Comparison of ENCODE assay signal across 15 mouse cellular contexts in genomic region chr9:95493393-95493792, GRCm38 (mm10). TPM values are rescaled to one million over a fixed set of nuclear protein-coding genes. Genes with fewer than 3 reads are reported as not detected.
DNase-seq lines count a peak whose midpoint lies in the region; ATAC-seq and TF ChIP-seq lines count a peak whose summit lies in the region.
"Had no signal": no experiment of that assay in that cellular context is flagged by ENCODE, and none has a peak within 500 bp of the region (broad histone marks: within the 10 kb centered on the region; RNA-seq: fewer than 3 reads in every experiment).

No protein-coding gene starts in this region.

- no peak for ATAC-seq in forebrain, embryonic 14.5 days
- ATAC-seq in forebrain, embryonic 12.5 days (ENCODE audit: low FRiP score), result no peak

- peaks cover 38% of the 10 kb centered on the region for H3K36me3 ChIP-seq in forebrain, embryonic 14.5 days (ENCODE audit: control insufficient read depth, insufficient read depth, low read length)
- H3K36me3 ChIP-seq in forebrain, embryonic 12.5 days (replicated peaks), result peaks cover 35% of the 10 kb centered on the region

- no peaks in the 10 kb centered on the region for H3K4me1 ChIP-seq in forebrain, embryonic 14.5 days (ENCODE audit: control insufficient read depth, insufficient read depth, low read length)
- H3K4me1 ChIP-seq in forebrain, embryonic 12.5 days, result no peaks in the 10 kb centered on the region
- H3K4me1 ChIP-seq: heart, embryonic 15.5 days; limb, embryonic 10.5 days; stomach, embryonic 15.5 days had no signal

- no peaks in the 10 kb centered on the region for H3K9me3 ChIP-seq in forebrain, embryonic 14.5 days (replicated peaks; ENCODE audit: control insufficient read depth, low read length)
- no peaks in the 10 kb centered on the region for H3K9me3 ChIP-seq in forebrain, embryonic 12.5 days
- H3K9me3 ChIP-seq: heart, embryonic 15.5 days; limb, embryonic 10.5 days; stomach, embryonic 15.5 days had no signal

- no peak overlapping the region for H3K27ac ChIP-seq in forebrain, embryonic 14.5 days (ENCODE audit: low read depth, low read length)
- H3K27ac ChIP-seq in forebrain, embryonic 12.5 days, result no peak overlapping the region
- no peak overlapping the region for H3K27ac ChIP-seq in left cerebral cortex, adult 2 months
- H3K27ac ChIP-seq: heart, embryonic 15.5 days; limb, embryonic 10.5 days; liver, embryonic 14.5 days; stomach, embryonic 15.5 days had no signal

- intact Hi-C loops in left cerebral cortex, adult 2 months (cut with DNase I), result loop anchor here (5.0 kb wide), 1 partner anchor 364 kb away; the partner anchor contains the start of gene Atr

- no peak overlapping the region for H3K4me2 ChIP-seq in forebrain, embryonic 14.5 days (ENCODE audit: low read length)
- H3K4me2 ChIP-seq in forebrain, embryonic 12.5 days, result no peak overlapping the region
- H3K4me2 ChIP-seq: heart, embryonic 15.5 days; stomach, embryonic 15.5 days had no signal

- no peak overlapping the region for H3K4me3 ChIP-seq in forebrain, embryonic 14.5 days (ENCODE audit: low read depth, low read length)
- H3K4me3 ChIP-seq in forebrain, embryonic 12.5 days (replicated peaks), result no peak overlapping the region
- H3K4me3 ChIP-seq in left cerebral cortex, adult 2 months, result no peak overlapping the region
- H3K4me3 ChIP-seq: heart, embryonic 15.5 days; limb, embryonic 10.5 days; stomach, embryonic 15.5 days had no signal

- H3K27me3 ChIP-seq in forebrain, embryonic 14.5 days (replicated peaks; ENCODE audit: control insufficient read depth, insufficient read depth, low read length), result no peaks in the 10 kb centered on the region
- H3K27me3 ChIP-seq in forebrain, embryonic 12.5 days, result no peaks in the 10 kb centered on the region
- H3K27me3 ChIP-seq: heart, embryonic 15.5 days; stomach, embryonic 15.5 days had no signal

- DNase-seq in forebrain, embryonic 14.5 days (ENCODE audit: low spot score), result peak; percentile 46
- no peak for DNase-seq in left cerebral cortex, adult 2 months (ENCODE audit: extremely low spot score in 1 of 2, low spot score in 2 of 2)
- DNase-seq in left cerebral cortex, adult 9 months (ENCODE audit: low spot score in 2 of 2), result no peak
- peak; percentile 49 for DNase-seq in Muller cell, postnatal 12 days (ENCODE audit: inconsistent ontology term)
- DNase-seq in retina, embryonic 14.5 days (ENCODE audit: low spot score), result peak; percentile 52
- no peak for DNase-seq in urinary bladder, adult 18-20 months (ENCODE audit: low spot score in 2 of 2)
- no peak for DNase-seq in right cerebral cortex, postnatal 25 days
- DNase-seq: cerebellum, adult 11 months; kidney, postnatal 25 days; thymus, postnatal 36 days had no signal

- 92% methylated on average over 3 of the region's 3 CpGs for WGBS in forebrain, embryonic 14.5 days
- WGBS in forebrain, embryonic 12.5 days, result 91% methylated on average over 3 of the region's 3 CpGs

- no peak overlapping the region for H3K9ac ChIP-seq in forebrain, embryonic 14.5 days (ENCODE audit: low read length)
- no peak overlapping the region for H3K9ac ChIP-seq in forebrain, embryonic 12.5 days
- H3K9ac ChIP-seq: heart, embryonic 15.5 days; liver, embryonic 14.5 days; stomach, embryonic 15.5 days had no signal

- peak; percentile 62 for TF ChIP-seq CTCF in left cerebral cortex, adult 2 months (IDR thresholded peaks at IDR 0.05)

RNA-seq across cellular contexts. Expression of gene U2surp, which starts 18.4 kb away (rescaled TPM):
- polyA plus RNA-seq in forebrain, embryonic 14.5 days (2014; fragmentation: Nextera tagmentation; extraction: Ambion mirVana), result 129 and 132 TPM in 2 replicates
- 181 and 204 TPM in 2 replicates for polyA plus RNA-seq in forebrain, embryonic 12.5 days (2016; fragmentation: Nextera tagmentation; extraction: Ambion mirVana)
- total RNA-seq in left cerebral cortex, adult 2 months (2021), result 10 to 100 TPM; 67.6 to 69.0 TPM

Comparison
In these comparisons a context has a peak if more than half of its experiments do, and no peak if none do; other contexts are left out.
1. DNase-seq: peak in forebrain, embryonic 14.5 days (single experiment), Muller cell, postnatal 12 days (single experiment) and retina, embryonic 14.5 days (single experiment); none in left cerebral cortex, adult 2 months (0 of 2), left cerebral cortex, adult 9 months (0 of 2), urinary bladder, adult 18-20 months (0 of 2) and right cerebral cortex, postnatal 25 days (single experiment).